Mouse (Mus musculus) heart, embryonic 13.5 days (tissue): Measurements from ENCODE around the gene Pcbp2. TPM values are rescaled to one million over a fixed set of nuclear protein-coding genes. Genes with fewer than 3 reads are reported as not detected.

ENCODE experiments used
- ATAC-seq: fragments of 200-750 bp; cut with Nextera tagmentation; 2 replicates; pipeline ENCODE4 v1.8.0; 2017; ENCODE audit warnings: moderate TSS enrichment; ENCODE audit not compliant: insufficient number of reproducible peaks, low FRiP score, low TSS enrichment; ENCODE audit errors: extremely low read depth
- H3K27ac ChIP-seq: fragments of 300-500 bp; sonication (generic); replicated peaks from 2 replicates; pipeline ENCODE4 v1.5.1; 2015; ENCODE audit warnings: moderate library complexity, mild to moderate bottlenecking, inconsistent platforms
- H3K27me3 ChIP-seq: fragments of 300-500 bp; sonication (generic); replicated peaks from 2 replicates; pipeline ENCODE4 v1.6.1; 2015; ENCODE audit warnings: mild to moderate bottlenecking, inconsistent platforms
- H3K36me3 ChIP-seq: fragments of 300-500 bp; sonication (generic); 2 replicates; pipeline ENCODE4 v1.6.1; 2015; ENCODE audit warnings: mild to moderate bottlenecking, inconsistent platforms
- H3K4me1 ChIP-seq: fragments of 300-500 bp; sonication (generic); 2 replicates; pipeline ENCODE4 v1.6.1; 2015; ENCODE audit warnings: inconsistent platforms
- H3K4me2 ChIP-seq: fragments of 300-500 bp; sonication (generic); 2 replicates; pipeline ENCODE4 v1.6.1; 2015; ENCODE audit warnings: inconsistent platforms, mild to moderate bottlenecking, moderate library complexity
- H3K4me3 ChIP-seq: fragments of 300-500 bp; sonication (generic); 2 replicates; pipeline ENCODE4 v1.5.1; 2015; ENCODE audit warnings: moderate library complexity, mild to moderate bottlenecking, inconsistent platforms
- H3K9ac ChIP-seq: fragments of 300-500 bp; sonication (generic); 2 replicates; pipeline ENCODE4 v1.6.1; 2015; ENCODE audit warnings: inconsistent platforms, mild to moderate bottlenecking, moderate library complexity
- H3K9me3 ChIP-seq: fragments of 300-500 bp; sonication (generic); 2 replicates; pipeline ENCODE4 v1.6.1; 2016; ENCODE audit warnings: inconsistent platforms
- WGBS: fragments of 180-500 bp; shearing (Covaris S2); methylation state at CpG from one replicate; pipeline ENCODE4 v1.1.7; 2015; ENCODE audit warnings: mixed read lengths; 5-methylcytosine and 5-hydroxymethylcytosine counted together
- polyA plus RNA-seq: library from polyadenylated mRNA; unstranded; fragments of >200 nt; fragmentation: Nextera tagmentation; extraction: Ambion mirVana; gene quantifications from 2 replicates; pipeline ENCODE4 v1.2.1, GENCODE M21; 2015

Gene Pcbp2
- 141 and 142 TPM in 2 replicates for polyA plus RNA-seq

GRCm38 (mm10) chr15:102470183-102470604, at the start of gene Pcbp2:
TSS of gene Pcbp2 (plus strand) at chr15:102470539.
- under 1% methylated on average over 36 of the region's 40 CpGs for WGBS
- H3K4me3 ChIP-seq: peak within 1 kb of the TSS; percentile 93
- peak within 1 kb of the TSS; percentile 79 for H3K4me2 ChIP-seq
- no peaks in the 10 kb centered on the region for H3K27me3 ChIP-seq
- H3K4me1 ChIP-seq: peaks cover 19% of the 10 kb centered on the region
- H3K9ac ChIP-seq: peak within 1 kb of the TSS; percentile 98
- no peaks in the 10 kb centered on the region for H3K9me3 ChIP-seq
- peaks cover 32% of the 10 kb centered on the region for H3K36me3 ChIP-seq
- H3K27ac ChIP-seq: peak within 1 kb of the TSS; percentile 99
- ATAC-seq: peak; percentile 97

DNA sequence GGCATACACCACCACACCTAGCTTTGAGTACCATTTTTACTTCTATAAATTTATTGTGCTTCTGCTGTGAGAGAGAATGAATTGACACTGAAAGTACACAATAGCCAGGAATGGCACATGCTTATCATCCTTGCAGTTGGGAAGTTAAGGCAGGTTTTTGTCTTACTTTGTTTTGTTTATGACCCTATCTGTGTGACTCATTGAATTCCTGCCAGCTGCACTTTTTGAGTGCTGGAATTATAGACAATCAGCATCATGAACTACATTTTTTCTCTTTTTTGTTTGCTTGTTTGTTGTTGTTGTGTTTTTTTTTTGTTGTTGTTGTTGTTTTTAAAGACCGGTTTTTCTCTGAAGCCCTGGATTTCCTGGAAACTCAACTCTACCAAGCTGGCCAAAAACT, 49.4 kb upstream of the Pcbp2 start:
- ATAC-seq: no peak
- 40% methylated on average over 1 of the region's 1 CpGs for WGBS
- H3K27ac ChIP-seq: peak overlapping the region; percentile 22

GRCm38 (mm10) chr15:102421437-102421836, 48.9 kb upstream of the Pcbp2 start:
- H3K27ac ChIP-seq: no peak overlapping the region
- H3K4me1 ChIP-seq: peaks cover 17% of the 10 kb centered on the region
- H3K4me2 ChIP-seq: no peak overlapping the region
- H3K9me3 ChIP-seq: no peaks in the 10 kb centered on the region
- H3K36me3 ChIP-seq: peaks cover 62% of the 10 kb centered on the region
- WGBS: 53% methylated on average over 3 of the region's 3 CpGs
- no peak overlapping the region for H3K9ac ChIP-seq
- no peaks in the 10 kb centered on the region for H3K27me3 ChIP-seq
- no peak overlapping the region for H3K4me3 ChIP-seq
- no peak for ATAC-seq

More for the DNA sequence above, 49.4 kb upstream of the Pcbp2 start:
- H3K36me3 ChIP-seq: peaks cover 58% of the 10 kb centered on the region
- no peak overlapping the region for H3K4me3 ChIP-seq
- peaks cover 17% of the 10 kb centered on the region for H3K4me1 ChIP-seq
- no peaks in the 10 kb centered on the region for H3K27me3 ChIP-seq
- no peak overlapping the region for H3K9ac ChIP-seq
- H3K4me2 ChIP-seq: no peak overlapping the region
- H3K9me3 ChIP-seq: no peaks in the 10 kb centered on the region

DNA sequence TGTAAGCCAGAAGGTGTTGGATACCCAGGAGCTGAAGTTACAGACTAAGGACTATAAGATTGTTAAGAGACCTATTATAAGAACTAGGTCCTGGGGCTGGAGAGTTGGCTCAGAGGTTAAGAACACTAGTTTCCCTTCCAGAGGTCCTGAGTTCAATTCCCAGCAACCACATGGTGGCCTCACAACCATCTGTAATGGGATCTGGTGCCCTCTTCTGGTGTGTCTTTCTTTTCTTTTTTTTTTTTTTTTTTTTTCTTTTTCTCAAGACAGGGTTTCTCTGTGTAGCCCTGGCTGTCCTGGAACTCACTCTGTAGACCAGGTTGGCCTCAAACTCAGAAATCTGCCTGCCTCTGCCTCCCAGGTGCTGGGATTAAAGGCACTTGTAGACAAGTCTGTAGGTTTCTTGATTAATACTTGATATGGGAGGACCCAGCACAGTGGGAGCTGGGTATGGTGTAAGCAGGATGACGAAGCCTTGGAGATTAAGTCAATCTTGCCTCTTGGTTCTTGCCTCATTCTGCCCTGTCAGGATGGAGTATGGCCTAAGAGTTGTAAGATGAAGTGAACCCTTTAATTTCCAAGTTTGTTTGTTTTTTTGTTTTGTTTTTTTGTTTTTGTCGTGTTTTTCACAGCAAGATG, 46.6 kb upstream of the Pcbp2 start:
- Histone ChIP-seq H3K27me3 (no peaks in the 10 kb centered on the region), H3K9ac (no peak overlapping the region), H3K27ac (no peak overlapping the region), H3K36me3 (peaks cover 70% of the 10 kb centered on the region), H3K4me2 (no peak overlapping the region), H3K9me3 (no peaks in the 10 kb centered on the region), H3K4me1 (peaks cover 11% of the 10 kb centered on the region), H3K4me3 (no peak overlapping the region)
- 92% methylated on average over 2 of the region's 2 CpGs for WGBS
- ATAC-seq: no peak

DNA sequence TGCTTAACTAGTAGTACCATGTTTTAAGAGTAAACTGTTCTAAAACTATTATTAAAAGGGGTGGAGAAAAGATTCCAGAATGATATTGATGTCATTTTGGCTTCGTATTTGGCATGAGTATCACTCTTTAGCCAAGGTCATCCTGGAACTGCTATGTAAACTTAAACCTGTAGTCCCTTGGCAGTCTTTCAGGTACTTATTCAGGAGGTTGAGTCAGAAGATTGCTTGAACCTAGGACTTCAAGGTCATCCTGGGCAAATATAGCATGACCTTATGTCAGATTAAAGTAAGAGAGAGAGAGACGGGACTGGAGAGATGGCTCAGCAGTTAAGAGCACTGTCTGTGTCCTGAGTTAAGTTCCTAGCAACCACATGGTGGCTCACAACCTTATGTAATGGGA, 45.7 kb upstream of the Pcbp2 start:
- no peak overlapping the region for H3K4me2 ChIP-seq
- ATAC-seq: no peak
- no peak overlapping the region for H3K27ac ChIP-seq
- no peak overlapping the region for H3K9ac ChIP-seq
- no peaks in the 10 kb centered on the region for H3K9me3 ChIP-seq
- 72% methylated on average over 2 of the region's 2 CpGs for WGBS
- H3K4me3 ChIP-seq: no peak overlapping the region
- no peaks in the 10 kb centered on the region for H3K27me3 ChIP-seq
- peaks cover 10% of the 10 kb centered on the region for H3K4me1 ChIP-seq
- peaks cover 70% of the 10 kb centered on the region for H3K36me3 ChIP-seq

- no peak for ATAC-seq
- H3K9ac ChIP-seq: no peak overlapping the region
- H3K27me3 ChIP-seq: no peaks in the 10 kb centered on the region
- H3K36me3 ChIP-seq: peaks cover 92% of the 10 kb centered on the region
- WGBS: 97% methylated on average over 1 of the region's 1 CpGs
- no peaks in the 10 kb centered on the region for H3K4me1 ChIP-seq
- no peaks in the 10 kb centered on the region for H3K9me3 ChIP-seq
- no peak overlapping the region for H3K4me2 ChIP-seq
- H3K4me3 ChIP-seq: no peak overlapping the region
- H3K27ac ChIP-seq: no peak overlapping the region
These were observed 43.4 kb upstream of the Pcbp2 start for GRCm38 (mm10) chr15:102426963-102427362.

- Histone ChIP-seq H3K27ac (peak overlapping the region; percentile 42; the same call in 1 of the 2 replicates), H3K4me3 (no peak overlapping the region), H3K9ac (no peak overlapping the region), H3K27me3 (no peaks in the 10 kb centered on the region), H3K9me3 (no peaks in the 10 kb centered on the region), H3K4me1 (no peaks in the 10 kb centered on the region), H3K4me2 (no peak overlapping the region), H3K36me3 (peaks cover 96% of the 10 kb centered on the region)
- ATAC-seq: no peak
- 72% methylated on average over 1 of the region's 1 CpGs for WGBS
These were observed 38.3 kb upstream of the Pcbp2 start for GRCm38 (mm10) chr15:102432046-102432445.

GRCm38 (mm10) chr15:102433173-102433572, 37.2 kb upstream of the Pcbp2 start:
- H3K36me3 ChIP-seq: peaks cover 87% of the 10 kb centered on the region
- no peak for ATAC-seq

GRCm38 (mm10) chr15:102442490-102442889, 27.8 kb upstream of the Pcbp2 start:
- Histone ChIP-seq H3K27me3 (no peaks in the 10 kb centered on the region), H3K36me3 (peaks cover 8% of the 10 kb centered on the region; the same call in 1 of the 2 replicates), H3K4me3 (no peak overlapping the region), H3K4me2 (no peak overlapping the region), H3K27ac (no peak overlapping the region), H3K4me1 (peaks cover 7% of the 10 kb centered on the region), H3K9ac (no peak overlapping the region), H3K9me3 (no peaks in the 10 kb centered on the region)
- WGBS: 50% methylated on average over 2 of the region's 2 CpGs
- no peak for ATAC-seq

More at GRCm38 (mm10) chr15:102433173-102433572, 37.2 kb upstream of the Pcbp2 start:
- Histone ChIP-seq H3K27me3 (no peaks in the 10 kb centered on the region), H3K27ac (no peak overlapping the region), H3K9me3 (no peaks in the 10 kb centered on the region), H3K4me3 (no peak overlapping the region), H3K9ac (no peak overlapping the region), H3K4me1 (no peaks in the 10 kb centered on the region), H3K4me2 (no peak overlapping the region)
- 93% methylated on average over 4 of the region's 4 CpGs for whole genome bisulfite sequencing

- ATAC-seq: no peak
- Histone ChIP-seq H3K27ac (no peak within 1 kb of the TSS), H3K27me3 (no peaks in the 10 kb centered on the region), H3K9me3 (no peaks in the 10 kb centered on the region), H3K36me3 (no peaks in the 10 kb centered on the region), H3K4me3 (no peak within 1 kb of the TSS), H3K4me1 (peaks cover 7% of the 10 kb centered on the region), H3K9ac (no peak within 1 kb of the TSS), H3K4me2 (no peak within 1 kb of the TSS)
- 63% methylated on average over 8 of the region's 8 CpGs for whole genome bisulfite sequencing
These were observed 25.2 kb upstream of the Pcbp2 start, which contains the start of gene Amhr2 for GRCm38 (mm10) chr15:102445146-102445545. TSS of gene Amhr2 (plus strand) at chr15:102445367.

GRCm38 (mm10) chr15:102446448-102446847, 23.9 kb upstream of the Pcbp2 start:
- Histone ChIP-seq H3K27me3 (no peaks in the 10 kb centered on the region), H3K4me3 (no peak overlapping the region), H3K9me3 (no peaks in the 10 kb centered on the region), H3K9ac (no peak overlapping the region), H3K27ac (no peak overlapping the region), H3K4me2 (no peak overlapping the region), H3K4me1 (peaks cover 7% of the 10 kb centered on the region), H3K36me3 (no peaks in the 10 kb centered on the region)
- ATAC-seq: no peak
- 18% methylated on average over 5 of the region's 6 CpGs for WGBS

DNA sequence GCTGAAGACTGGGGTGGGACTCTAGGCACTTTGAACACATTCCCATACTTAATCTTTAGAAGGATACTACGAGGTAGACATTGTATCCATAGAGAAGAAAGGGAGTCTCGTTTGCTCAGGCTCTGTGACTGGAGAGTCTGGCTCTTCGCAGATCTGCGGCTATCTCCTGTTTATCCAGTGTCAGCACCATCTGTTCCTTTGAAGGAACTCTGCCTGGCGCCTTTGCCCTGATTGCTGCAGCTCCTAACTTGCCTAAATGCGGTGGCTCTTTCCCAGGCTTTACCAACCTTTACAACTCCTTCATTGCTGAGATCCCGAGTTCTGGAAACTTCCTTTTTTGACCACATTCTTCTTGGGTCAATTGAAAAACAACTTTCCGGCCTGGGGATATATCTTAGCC, 21.0 kb upstream of the Pcbp2 start:
- 35% methylated on average over 8 of the region's 8 CpGs for WGBS
- Histone ChIP-seq H3K4me3 (no peak overlapping the region), H3K9ac (no peak overlapping the region), H3K27ac (no peak overlapping the region), H3K4me1 (peaks cover 7% of the 10 kb centered on the region), H3K4me2 (no peak overlapping the region), H3K36me3 (no peaks in the 10 kb centered on the region), H3K27me3 (no peaks in the 10 kb centered on the region), H3K9me3 (no peaks in the 10 kb centered on the region)
- no peak for ATAC-seq
